Mouse (Mus musculus): ENCODE measurements around the gene Uqcrc1. TPM values are rescaled to one million over a fixed set of nuclear protein-coding genes. Genes with fewer than 3 reads are reported as not detected.

The Uqcrc1 gene
- total and polyA plus RNA-seq, 2 experiments from 2014 or later = 456 to 522 TPM

DNA sequence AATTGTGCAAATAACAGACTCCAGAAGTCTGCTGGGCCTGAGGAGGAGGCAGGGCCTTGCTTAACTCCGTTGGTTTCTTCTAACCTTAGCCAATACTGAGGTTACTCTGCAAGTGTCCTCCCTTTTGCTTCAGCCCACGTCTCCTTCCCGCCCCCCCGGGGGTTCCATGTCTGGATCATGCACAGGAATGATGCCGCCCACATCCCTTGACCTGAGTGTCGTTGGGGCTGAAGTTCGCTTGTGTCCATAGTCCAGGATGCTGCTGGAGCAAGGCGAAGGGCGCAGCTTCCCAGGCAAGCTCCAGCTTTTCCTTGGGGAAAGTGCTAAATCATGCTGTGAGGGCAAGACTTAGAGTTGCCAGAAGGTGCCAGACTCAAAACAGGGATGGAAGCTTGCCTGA, 60.0 kb downstream of the Uqcrc1 start:
- Histone ChIP-seq H3K4me3 (ENCODE audit: low read depth, low read length) (no peak overlapping the region), H3K27me3 (ENCODE audit: insufficient read depth, low read length) (no peaks in the 10 kb centered on the region), H3K9ac (replicated peaks; ENCODE audit: low read length, poor library complexity, severe bottlenecking) (no peak overlapping the region), H3K9me3 (ENCODE audit: low read length) (no peaks in the 10 kb centered on the region), H3K27ac (ENCODE audit: low read depth, low read length) (no peak overlapping the region), H3K4me1 (ENCODE audit: insufficient read depth, low read length) (0 out of 2 replicates have a peak, but pooled peaks cover 4% of the 10 kb centered on the region), H3K4me2 (ENCODE audit: low read depth, low read length, poor library complexity, severe bottlenecking) (no peak overlapping the region), H3K36me3 (ENCODE audit: insufficient read depth, low read length) (peaks cover 2% of the 10 kb centered on the region; the same call in 1 of the 2 replicates)
- DNase-seq (ENCODE audit: low spot score) = no peak
- no peak for TF ChIP-seq CTCF (IDR thresholded peaks at IDR 0.05)
- ATAC-seq (ENCODE audit: low FRiP score) = no peak
- 75% methylated on average over 9 of the region's 9 CpGs for WGBS

DNA sequence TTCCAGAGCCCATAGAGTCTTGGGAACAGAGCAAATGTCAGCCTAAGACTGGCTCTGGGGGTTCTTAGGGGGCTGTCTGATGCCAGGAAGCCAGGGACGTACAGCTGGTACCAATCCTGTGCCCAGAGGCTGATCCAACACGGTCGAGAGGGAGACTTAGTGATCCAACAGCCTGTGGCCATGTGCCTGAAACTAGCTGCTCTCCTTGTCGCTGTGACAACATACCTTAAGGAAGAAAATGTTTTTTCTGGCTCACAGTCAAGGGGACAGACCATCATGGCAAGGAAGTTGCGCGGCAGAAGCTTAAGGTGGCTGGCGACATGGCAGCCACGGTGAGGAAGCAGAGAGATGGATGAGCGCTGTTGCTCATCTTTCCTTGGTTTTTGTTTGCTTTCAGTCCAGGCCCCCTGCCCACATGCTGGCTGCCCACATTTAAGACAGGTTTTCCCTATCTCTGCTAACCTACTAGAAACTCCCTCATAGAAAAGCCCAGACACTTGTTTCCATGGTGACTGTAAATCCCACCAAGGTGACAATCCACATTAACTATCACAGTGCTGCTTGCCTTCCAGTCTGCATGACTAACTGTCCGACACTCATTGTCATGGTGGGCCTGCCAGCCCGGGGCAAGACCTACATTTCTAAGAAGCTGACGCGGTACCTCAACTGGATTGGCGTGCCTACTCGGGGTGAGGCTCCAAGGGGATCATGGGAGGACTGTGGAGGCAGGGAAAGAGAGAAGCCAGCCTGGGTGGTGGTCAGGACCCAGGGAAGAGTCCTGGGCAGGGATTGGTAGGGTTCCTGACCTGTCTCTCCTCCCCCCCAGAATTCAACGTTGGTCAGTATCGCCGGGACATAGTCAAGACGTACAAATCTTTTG, 62.1 kb downstream of the Uqcrc1 start:
- Histone ChIP-seq H3K9ac (replicated peaks; ENCODE audit: low read length, poor library complexity, severe bottlenecking) (no peak overlapping the region), H3K36me3 (ENCODE audit: insufficient read depth, low read length) (peaks cover 8% of the 10 kb centered on the region; the same call in 1 of the 2 replicates), H3K27me3 (ENCODE audit: insufficient read depth, low read length) (no peaks in the 10 kb centered on the region), H3K4me2 (ENCODE audit: low read depth, low read length, poor library complexity, severe bottlenecking) (peak overlapping the region; percentile 15; the same call in 1 of the 2 replicates), H3K4me1 (ENCODE audit: insufficient read depth, low read length) (no peaks in the 10 kb centered on the region), H3K4me3 (ENCODE audit: low read depth, low read length) (no peak overlapping the region), H3K9me3 (ENCODE audit: low read length) (no peaks in the 10 kb centered on the region), H3K27ac (ENCODE audit: low read depth, low read length) (peak overlapping the region; percentile 69)
- 65% methylated on average over 19 of the region's 19 CpGs for WGBS
- ATAC-seq (ENCODE audit: low FRiP score) (peak; percentile 42; the same call in 1 of the 2 replicates), DNase-seq (ENCODE audit: low spot score) (peak; percentile 17)
- TF ChIP-seq CTCF (IDR thresholded peaks at IDR 0.05) = no peak

DNA sequence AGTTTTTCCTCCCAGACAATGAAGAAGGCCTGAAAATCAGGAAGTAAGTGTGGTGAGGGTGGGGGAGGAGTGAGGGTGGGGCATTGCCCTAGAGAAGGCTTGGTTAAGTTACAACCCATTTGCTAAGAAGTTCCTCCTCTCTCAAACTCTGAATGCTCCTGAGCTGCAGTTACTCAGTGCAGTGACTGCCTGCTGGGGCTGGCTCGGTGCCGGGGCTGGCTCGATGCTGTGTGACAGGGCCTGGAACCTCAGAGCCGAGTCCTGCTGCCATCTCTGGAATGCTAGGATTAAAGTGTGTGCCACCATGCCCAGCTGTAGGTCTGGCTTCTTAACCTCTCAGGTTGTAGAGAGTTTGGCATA, 62.7 kb downstream of the Uqcrc1 start:
- 80% methylated on average over 4 of the region's 4 CpGs for WGBS
- no peaks in the 10 kb centered on the region for H3K27me3 ChIP-seq (ENCODE audit: insufficient read depth, low read length)
- no peak for TF ChIP-seq CTCF (IDR thresholded peaks at IDR 0.05)
- peaks cover 8% of the 10 kb centered on the region; the same call in 1 of the 2 replicates for H3K36me3 ChIP-seq (ENCODE audit: insufficient read depth, low read length)
- H3K4me3 ChIP-seq (ENCODE audit: low read depth, low read length) = no peak overlapping the region
- 0 out of 2 replicates have a peak overlapping the region, but pooled peaks have one; percentile 24 for H3K9ac ChIP-seq (replicated peaks; ENCODE audit: low read length, poor library complexity, severe bottlenecking)
- no peak for ATAC-seq (ENCODE audit: low FRiP score)
- H3K27ac ChIP-seq (ENCODE audit: low read depth, low read length) = peak overlapping the region; percentile 38; the same call in 1 of the 2 replicates
- DNase-seq (ENCODE audit: low spot score) = no peak
- H3K4me2 ChIP-seq (ENCODE audit: low read depth, low read length, poor library complexity, severe bottlenecking) = peak overlapping the region; percentile 15; the same call in 1 of the 2 replicates
- no peaks in the 10 kb centered on the region for H3K9me3 ChIP-seq (ENCODE audit: low read length)
- no peaks in the 10 kb centered on the region for H3K4me1 ChIP-seq (ENCODE audit: insufficient read depth, low read length)

MicroRNAs encoded within 50 kb of the gene (microRNA counts, 519-probe panel; counts per million panel counts)
- 528 counts per million, percentile 58 among the panel's probes with 10 or more counts for microRNA mmu-miR-711

Small RNA genes lying within 50 kb of the gene (microRNA-seq; reads per million reads assigned to microRNA genes)
- gene Mir711 (ENCODE audit: borderline number of aligned reads) = not detected

Other genes with a start within 250 kb of the Uqcrc1 start
- gene Prkar2a, start 247.3 kb upstream of the Uqcrc1 start, total RNA-seq (2014; rRNA removed) = 107 and 137 TPM in 2 replicates
- gene Prkar2a, start 247.3 kb upstream of the Uqcrc1 start, polyA plus RNA-seq (2015; fragmentation: Nextera tagmentation; extraction: Ambion mirVana) = 44.8 and 49.7 TPM in 2 replicates
- gene Ip6k2, start 152.8 kb upstream of the Uqcrc1 start, total RNA-seq (2014; rRNA removed) = 126 and 138 TPM in 2 replicates
- 228 and 230 TPM in 2 replicates for gene Ip6k2, start 152.8 kb upstream of the Uqcrc1 start, polyA plus RNA-seq (2015; fragmentation: Nextera tagmentation; extraction: Ambion mirVana)
- gene Nckipsd, start 128.3 kb upstream of the Uqcrc1 start, total RNA-seq (2014; rRNA removed) = 30.1 and 83.4 TPM in 2 replicates
- 25.7 and 32.5 TPM in 2 replicates for gene Nckipsd, start 128.3 kb upstream of the Uqcrc1 start, polyA plus RNA-seq (2015; fragmentation: Nextera tagmentation; extraction: Ambion mirVana)
- gene Celsr3, start 110.3 kb upstream of the Uqcrc1 start, total RNA-seq (2014; rRNA removed) = 61.7 and 76.3 TPM in 2 replicates
- gene Celsr3, start 110.3 kb upstream of the Uqcrc1 start, polyA plus RNA-seq (2015; fragmentation: Nextera tagmentation; extraction: Ambion mirVana) = 7.2 and 7.4 TPM in 2 replicates
- 18.0 and 20.2 TPM in 2 replicates for gene Slc26a6, start 83.3 kb upstream of the Uqcrc1 start, total RNA-seq (2014; rRNA removed)
- gene Slc26a6, start 83.3 kb upstream of the Uqcrc1 start, polyA plus RNA-seq (2015; fragmentation: Nextera tagmentation; extraction: Ambion mirVana) = 23.8 and 24.6 TPM in 2 replicates
- 0.88 and 1.6 TPM in 2 replicates for gene Tmem89, start 22.0 kb upstream of the Uqcrc1 start, total RNA-seq (2014; rRNA removed)
- gene Tmem89, start 22.0 kb upstream of the Uqcrc1 start, polyA plus RNA-seq (2015; fragmentation: Nextera tagmentation; extraction: Ambion mirVana) = 0.18 and 0.21 TPM in 2 replicates
- 1.7 and 4.5 TPM in 2 replicates for gene Col7a1, start 17.0 kb downstream of the Uqcrc1 start, total RNA-seq (2014; rRNA removed)
- 0.71 and 1.5 TPM in 2 replicates for gene Col7a1, start 17.0 kb downstream of the Uqcrc1 start, polyA plus RNA-seq (2015; fragmentation: Nextera tagmentation; extraction: Ambion mirVana)
- not detected in 2 replicates for gene Ucn2, start 49.4 kb downstream of the Uqcrc1 start, total RNA-seq (2014; rRNA removed)
- not detected in 2 replicates for gene Ucn2, start 49.4 kb downstream of the Uqcrc1 start, polyA plus RNA-seq (2015; fragmentation: Nextera tagmentation; extraction: Ambion mirVana)
- 46.1 and 51.7 TPM in 2 replicates for gene Pfkfb4, start 55.1 kb downstream of the Uqcrc1 start, total RNA-seq (2014; rRNA removed)
- gene Pfkfb4, start 55.1 kb downstream of the Uqcrc1 start, polyA plus RNA-seq (2015; fragmentation: Nextera tagmentation; extraction: Ambion mirVana) = 24.1 and 28.6 TPM in 2 replicates
- gene Shisa5, start 101.9 kb downstream of the Uqcrc1 start, total RNA-seq (2014; rRNA removed) = 79.7 and 80.6 TPM in 2 replicates
- gene Shisa5, start 101.9 kb downstream of the Uqcrc1 start, polyA plus RNA-seq (2015; fragmentation: Nextera tagmentation; extraction: Ambion mirVana) = 75.0 and 89.3 TPM in 2 replicates
- gene Trex1, start 123.1 kb downstream of the Uqcrc1 start, total RNA-seq (2014; rRNA removed) = 22.5 and 28.1 TPM in 2 replicates
- gene Trex1, start 123.1 kb downstream of the Uqcrc1 start, polyA plus RNA-seq (2015; fragmentation: Nextera tagmentation; extraction: Ambion mirVana) = 14.8 and 18.6 TPM in 2 replicates
- 34.7 and 35.1 TPM in 2 replicates for gene Atrip, start 137.5 kb downstream of the Uqcrc1 start, total RNA-seq (2014; rRNA removed)
- 32.9 and 34.7 TPM in 2 replicates for gene Atrip, start 137.5 kb downstream of the Uqcrc1 start, polyA plus RNA-seq (2015; fragmentation: Nextera tagmentation; extraction: Ambion mirVana)
- gene Ccdc51, start 145.9 kb downstream of the Uqcrc1 start, total RNA-seq (2014; rRNA removed) = 6.9 and 7.4 TPM in 2 replicates
- 4.8 and 7.1 TPM in 2 replicates for gene Ccdc51, start 145.9 kb downstream of the Uqcrc1 start, polyA plus RNA-seq (2015; fragmentation: Nextera tagmentation; extraction: Ambion mirVana)
- 129 and 162 TPM in 2 replicates for gene Tma7, start 146.0 kb downstream of the Uqcrc1 start, total RNA-seq (2014; rRNA removed)
- gene Tma7, start 146.0 kb downstream of the Uqcrc1 start, polyA plus RNA-seq (2015; fragmentation: Nextera tagmentation; extraction: Ambion mirVana) = 766 and 825 TPM in 2 replicates
- 64.8 and 73.2 TPM in 2 replicates for gene Plxnb1, start 158.8 kb downstream of the Uqcrc1 start, total RNA-seq (2014; rRNA removed)
- 10.2 and 11.1 TPM in 2 replicates for gene Plxnb1, start 158.8 kb downstream of the Uqcrc1 start, polyA plus RNA-seq (2015; fragmentation: Nextera tagmentation; extraction: Ambion mirVana)
- gene Fbxw21, start 225.4 kb downstream of the Uqcrc1 start, total RNA-seq (2014; rRNA removed) = not detected in 2 replicates
- gene Fbxw21, start 225.4 kb downstream of the Uqcrc1 start, polyA plus RNA-seq (2015; fragmentation: Nextera tagmentation; extraction: Ambion mirVana) = not detected in 2 replicates

All from midbrain, postnatal 0 days (tissue).